Mouse (Mus musculus): ENCODE measurements around the gene Dvl2. TPM values are rescaled to one million over a fixed set of nuclear protein-coding genes. Genes with fewer than 3 reads are reported as not detected.

Dvl2 gene
- polyA plus RNA-seq, 1 experiment: 60.1 TPM

DNA sequence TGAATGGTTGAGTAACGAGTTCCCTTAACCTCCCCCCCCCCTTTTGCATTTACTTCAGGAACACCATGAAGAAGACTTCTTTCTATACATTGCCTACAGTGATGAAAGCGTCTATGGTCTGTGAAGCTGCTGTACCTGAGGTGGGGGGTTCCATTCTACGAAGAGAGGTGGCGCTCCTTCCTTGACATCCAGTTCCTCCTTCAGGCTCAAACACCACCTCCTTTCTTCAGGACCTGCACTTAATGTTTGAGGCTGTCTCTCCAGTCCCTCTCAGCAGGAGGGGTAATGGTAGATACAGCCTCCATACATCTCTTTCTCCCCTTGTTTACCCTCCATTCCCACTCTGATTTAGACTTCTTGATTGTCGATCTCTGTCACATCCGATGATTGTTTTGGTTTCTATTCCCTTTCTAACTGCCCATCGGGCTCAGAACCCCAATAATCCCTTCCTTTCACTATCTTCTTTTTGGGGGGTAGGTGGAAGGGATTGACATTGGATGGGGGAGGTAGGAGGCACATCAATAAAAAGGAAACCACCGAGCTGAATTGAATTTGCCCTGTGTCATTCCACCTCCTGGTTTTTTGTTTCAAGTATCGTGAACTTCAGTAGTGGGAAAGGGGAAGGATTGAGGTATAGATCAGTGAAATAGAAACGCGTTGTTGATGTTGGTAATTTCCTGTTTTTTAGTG, 5.8 kb upstream of the Dvl2 start:
- Histone ChIP-seq H3K4me3 (ENCODE audit: low read depth, low read length) (no peak overlapping the region), H3K27me3 (ENCODE audit: control insufficient read depth, insufficient read depth, low read length, poor library complexity, severe bottlenecking) (no peaks in the 10 kb centered on the region), H3K9me3 (replicated peaks; ENCODE audit: control insufficient read depth, insufficient read depth, low read length, poor library complexity, severe bottlenecking) (no peaks in the 10 kb centered on the region), H3K9ac (ENCODE audit: low read depth, poor library complexity, severe bottlenecking) (no peak overlapping the region), H3K4me1 (ENCODE audit: control insufficient read depth, insufficient read depth, low read length) (no peaks in the 10 kb centered on the region), H3K27ac (ENCODE audit: insufficient read depth, low read length) (no peak overlapping the region), H3K36me3 (ENCODE audit: control insufficient read depth, insufficient read depth, low read length, poor library complexity, severe bottlenecking) (peaks cover 21% of the 10 kb centered on the region)
- TF ChIP-seq CTCF (IDR thresholded peaks at IDR 0.05; ENCODE audit: low read depth, low read length) (peak; percentile 30), POLR2A (IDR thresholded peaks at IDR 0.05; ENCODE audit: insufficient read depth, low read length) (no peak), EP300 (IDR thresholded peaks at IDR 0.05; ENCODE audit: insufficient read depth, low read depth, low read length) (no peak)

DNA sequence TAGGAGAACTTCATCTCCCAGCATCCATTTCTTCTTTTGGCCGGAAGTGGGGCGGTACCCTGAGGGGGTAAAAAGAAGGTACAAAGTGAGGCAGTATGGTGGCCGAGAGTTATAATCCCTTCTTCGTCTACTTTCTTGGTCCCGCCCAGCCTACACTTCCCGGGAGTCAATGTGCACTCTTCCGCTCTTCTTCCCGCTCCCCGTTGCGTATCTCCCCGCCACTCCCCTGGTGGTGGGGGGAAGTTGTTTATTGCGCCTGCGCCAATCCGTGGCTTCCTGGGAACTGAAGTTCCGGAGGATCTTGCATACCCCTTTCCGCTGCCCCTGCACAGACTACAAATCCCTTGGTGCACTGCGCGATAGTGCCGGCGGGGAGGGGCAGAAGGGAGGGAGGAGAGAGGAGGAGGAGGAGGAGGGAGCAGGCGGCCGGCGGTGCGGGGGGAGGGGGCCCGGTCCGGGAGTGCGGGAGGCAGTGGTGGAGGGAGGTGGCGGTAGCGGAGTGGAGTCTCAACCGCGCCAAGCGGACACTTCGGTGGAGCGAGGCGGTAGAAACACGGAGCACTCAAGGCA, 4.9 kb upstream of the Dvl2 start, which contains the start of gene Phf23:
TSS of gene Phf23 (plus strand) at position 387 of the 570 bp plus-strand sequence.
- no peaks in the 10 kb centered on the region for H3K27me3 ChIP-seq (ENCODE audit: control insufficient read depth, insufficient read depth, low read length, poor library complexity, severe bottlenecking)
- no peaks in the 10 kb centered on the region for H3K4me1 ChIP-seq (ENCODE audit: control insufficient read depth, insufficient read depth, low read length)
- TF ChIP-seq CTCF (IDR thresholded peaks at IDR 0.05; ENCODE audit: low read depth, low read length) (no peak), POLR2A (IDR thresholded peaks at IDR 0.05; ENCODE audit: insufficient read depth, low read length) (peak; percentile 74)

DNA sequence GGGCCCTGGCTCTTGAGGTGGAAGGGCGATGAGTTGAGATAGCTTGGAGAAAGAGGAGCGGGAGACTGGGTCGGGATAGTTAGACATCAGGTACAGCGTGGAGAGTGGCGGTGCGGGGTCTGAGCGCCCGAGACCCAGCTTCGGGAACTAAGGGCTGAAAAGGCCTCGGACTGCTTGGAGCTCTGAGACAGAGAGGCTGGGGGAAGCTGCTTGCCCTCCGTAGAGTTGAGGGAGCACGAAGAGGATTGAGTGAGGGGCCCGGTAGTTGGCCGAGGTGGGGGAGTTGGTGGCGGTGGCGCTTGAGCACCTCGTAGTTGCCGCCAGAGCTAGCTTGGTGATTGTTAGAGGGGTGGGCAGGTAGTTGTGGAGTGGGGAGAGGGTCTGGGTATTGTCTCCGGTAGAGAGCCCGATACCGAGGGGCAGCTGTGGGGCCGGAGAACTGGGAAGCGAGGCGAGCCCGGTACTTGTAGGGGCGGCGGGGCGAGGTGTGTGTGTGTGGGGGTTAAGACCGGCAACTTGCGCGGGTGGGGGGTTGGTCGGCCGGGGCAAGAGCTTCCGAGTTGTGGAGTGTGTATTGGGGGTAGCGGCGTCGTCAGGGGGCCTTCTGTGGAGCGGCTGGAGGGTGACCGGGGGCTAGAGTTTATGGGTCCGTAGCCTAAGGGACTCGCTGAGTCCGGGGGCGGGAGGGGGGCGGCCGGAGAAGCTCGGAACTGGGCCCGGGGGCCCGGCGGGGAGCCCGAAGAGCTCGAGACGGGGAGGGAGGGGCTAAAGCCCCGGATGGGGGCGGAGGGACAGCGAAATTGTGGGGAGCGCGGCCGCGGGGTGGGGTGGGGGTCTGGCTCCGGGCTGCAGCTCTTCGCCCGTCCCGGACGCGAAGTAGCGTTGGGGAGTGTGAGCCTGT, 4.0 kb upstream of the Dvl2 start:
- TF ChIP-seq CTCF (IDR thresholded peaks at IDR 0.05; ENCODE audit: low read depth, low read length) (no peak), EP300 (IDR thresholded peaks at IDR 0.05; ENCODE audit: insufficient read depth, low read depth, low read length) (no peak), POLR2A (IDR thresholded peaks at IDR 0.05; ENCODE audit: insufficient read depth, low read length) (no peak)

More for the DNA sequence above, 4.9 kb upstream of the Dvl2 start, which contains the start of gene Phf23:
- Histone ChIP-seq H3K27ac (ENCODE audit: insufficient read depth, low read length) (peak within 1 kb of the TSS; percentile 13), H3K4me3 (ENCODE audit: low read depth, low read length) (peak within 1 kb of the TSS; percentile 80), H3K9ac (ENCODE audit: low read depth, poor library complexity, severe bottlenecking) (peak within 1 kb of the TSS; percentile 97), H3K36me3 (ENCODE audit: control insufficient read depth, insufficient read depth, low read length, poor library complexity, severe bottlenecking) (peaks cover 26% of the 10 kb centered on the region), H3K9me3 (replicated peaks; ENCODE audit: control insufficient read depth, insufficient read depth, low read length, poor library complexity, severe bottlenecking) (no peaks in the 10 kb centered on the region)

GRCm38 (mm10) chr11:69997070-69997509, 3.3 kb upstream of the Dvl2 start:
- H3K9ac ChIP-seq (ENCODE audit: low read depth, poor library complexity, severe bottlenecking): peak overlapping the region; percentile 97
- H3K4me3 ChIP-seq (ENCODE audit: low read depth, low read length): peak overlapping the region; percentile 80
- H3K4me1 ChIP-seq (ENCODE audit: control insufficient read depth, insufficient read depth, low read length): no peaks in the 10 kb centered on the region
- peaks cover 26% of the 10 kb centered on the region for H3K36me3 ChIP-seq (ENCODE audit: control insufficient read depth, insufficient read depth, low read length, poor library complexity, severe bottlenecking)
- no peaks in the 10 kb centered on the region for H3K27me3 ChIP-seq (ENCODE audit: control insufficient read depth, insufficient read depth, low read length, poor library complexity, severe bottlenecking)
- H3K27ac ChIP-seq (ENCODE audit: insufficient read depth, low read length): peak overlapping the region; percentile 66; the same call in 1 of the 2 replicates
- TF ChIP-seq EP300 (IDR thresholded peaks at IDR 0.05; ENCODE audit: insufficient read depth, low read depth, low read length) (no peak), POLR2A (IDR thresholded peaks at IDR 0.05; ENCODE audit: insufficient read depth, low read length) (peak; percentile 28)
- no peaks in the 10 kb centered on the region for H3K9me3 ChIP-seq (replicated peaks; ENCODE audit: control insufficient read depth, insufficient read depth, low read length, poor library complexity, severe bottlenecking)

More for the DNA sequence above, 4.0 kb upstream of the Dvl2 start:
- Histone ChIP-seq H3K4me3 (ENCODE audit: low read depth, low read length) (peak overlapping the region; percentile 80), H3K27me3 (ENCODE audit: control insufficient read depth, insufficient read depth, low read length, poor library complexity, severe bottlenecking) (no peaks in the 10 kb centered on the region), H3K9me3 (replicated peaks; ENCODE audit: control insufficient read depth, insufficient read depth, low read length, poor library complexity, severe bottlenecking) (no peaks in the 10 kb centered on the region), H3K4me1 (ENCODE audit: control insufficient read depth, insufficient read depth, low read length) (no peaks in the 10 kb centered on the region), H3K36me3 (ENCODE audit: control insufficient read depth, insufficient read depth, low read length, poor library complexity, severe bottlenecking) (peaks cover 26% of the 10 kb centered on the region), H3K27ac (ENCODE audit: insufficient read depth, low read length) (peak overlapping the region; percentile 66), H3K9ac (ENCODE audit: low read depth, poor library complexity, severe bottlenecking) (peak overlapping the region; percentile 97)

DNA sequence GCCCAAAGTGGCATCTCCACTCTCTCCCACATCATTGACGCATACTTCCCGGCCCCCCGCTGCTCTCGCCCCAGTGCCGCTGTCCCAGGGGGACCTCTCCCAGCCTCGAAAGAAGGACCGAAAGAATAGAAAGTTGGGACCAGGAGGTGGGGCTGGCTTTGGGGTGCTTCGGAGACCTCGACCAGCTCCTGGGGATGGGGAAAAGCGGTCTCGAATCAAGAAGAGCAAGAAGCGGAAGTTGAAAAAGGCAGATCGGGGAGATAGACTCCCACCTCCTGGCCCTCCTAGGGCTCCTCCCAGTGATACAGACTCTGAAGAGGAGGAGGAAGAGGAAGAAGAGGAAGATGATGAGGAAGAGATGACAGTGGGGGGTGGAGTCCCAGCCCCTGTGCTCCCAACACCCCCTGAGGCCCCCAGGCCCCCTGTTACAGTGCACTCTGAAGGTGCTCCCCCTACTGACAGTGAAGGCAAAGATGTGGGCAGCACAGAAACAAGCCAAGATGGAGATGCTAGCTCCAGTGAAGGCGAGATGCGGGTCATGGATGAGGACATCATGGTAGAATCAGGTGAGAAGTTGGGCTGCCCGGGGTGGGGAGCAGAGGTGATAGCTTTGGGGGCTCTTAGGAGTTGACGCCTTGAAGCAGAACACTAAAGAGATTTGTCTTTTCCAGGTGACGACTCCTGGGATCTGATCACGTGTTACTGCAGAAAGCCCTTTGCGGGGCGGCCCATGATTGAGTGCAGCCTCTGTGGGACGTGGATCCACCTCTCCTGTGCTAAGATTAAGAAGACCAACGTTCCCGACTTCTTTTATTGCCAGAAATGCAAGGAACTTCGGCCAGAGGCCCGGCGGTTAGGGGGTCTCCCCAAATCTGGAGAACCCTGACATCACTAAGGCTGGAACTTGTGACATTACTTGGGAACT, 1.6 kb upstream of the Dvl2 start:
- no peaks in the 10 kb centered on the region for H3K4me1 ChIP-seq (ENCODE audit: control insufficient read depth, insufficient read depth, low read length)
- no peaks in the 10 kb centered on the region for H3K27me3 ChIP-seq (ENCODE audit: control insufficient read depth, insufficient read depth, low read length, poor library complexity, severe bottlenecking)
- H3K9me3 ChIP-seq (replicated peaks; ENCODE audit: control insufficient read depth, insufficient read depth, low read length, poor library complexity, severe bottlenecking): no peaks in the 10 kb centered on the region
- H3K36me3 ChIP-seq (ENCODE audit: control insufficient read depth, insufficient read depth, low read length, poor library complexity, severe bottlenecking): peaks cover 26% of the 10 kb centered on the region
- H3K27ac ChIP-seq (ENCODE audit: insufficient read depth, low read length): no peak overlapping the region
- H3K9ac ChIP-seq (ENCODE audit: low read depth, poor library complexity, severe bottlenecking): no peak overlapping the region
- H3K4me3 ChIP-seq (ENCODE audit: low read depth, low read length): no peak overlapping the region
- no peak for TF ChIP-seq EP300 (IDR thresholded peaks at IDR 0.05; ENCODE audit: insufficient read depth, low read depth, low read length)
- TF ChIP-seq CTCF (IDR thresholded peaks at IDR 0.05; ENCODE audit: low read depth, low read length): peak; percentile 45
